In genomic region chr9:14500023-14500915, GRCm38 (mm10) we compare ENCODE assay signal across 8 mouse cellular contexts. TPM values are rescaled to one million over a fixed set of nuclear protein-coding genes. Genes with fewer than 3 reads are reported as not detected.
DNase-seq lines count a peak whose midpoint lies in the region; ATAC-seq and TF ChIP-seq lines count a peak whose summit lies in the region.

Gene Kdm4d (minus strand): TSS chr9:14500482.
Gene Cwc15 (plus strand): TSS chr9:14500617.

- no peak for TF ChIP-seq POLR2A in kidney, adult 2 months (IDR thresholded peaks at IDR 0.05; ENCODE audit: low read depth, low read length)
- TF ChIP-seq POLR2A in spleen, adult 2 months (IDR thresholded peaks at IDR 0.05; ENCODE audit: low read depth, low read length): peak; percentile 48; the same call in 1 of the 2 replicates

- TF ChIP-seq CTCF in kidney, adult 2 months (conservative IDR thresholded peaks at IDR 0.05; ENCODE audit: insufficient read depth, insufficient read length, low read depth, low read length): no peak
- TF ChIP-seq CTCF in spleen, adult 2 months (IDR thresholded peaks at IDR 0.05; ENCODE audit: extremely low read depth, insufficient read depth, insufficient read length, insufficient replicate concordance): no peak

- peak within 1 kb of the TSS; percentile 72 for H3K4me2 ChIP-seq in embryonic facial prominence, embryonic 13.5 days
- H3K4me2 ChIP-seq in limb, embryonic 12.5 days: peak within 1 kb of the TSS; percentile 74
- peak within 1 kb of the TSS; percentile 80 for H3K4me2 ChIP-seq in midbrain, embryonic 15.5 days

- ATAC-seq in embryonic facial prominence, embryonic 13.5 days (ENCODE audit: insufficient number of reproducible peaks, insufficient read depth, low FRiP score, low TSS enrichment, low read depth): peak; percentile 96
- peak; percentile 99 for ATAC-seq in limb, embryonic 12.5 days (ENCODE audit: insufficient number of reproducible peaks, insufficient read depth, low FRiP score, low TSS enrichment, low read depth)
- ATAC-seq in midbrain, embryonic 15.5 days (replicated peaks): peak; percentile 99

- H3K4me3 ChIP-seq in embryonic facial prominence, embryonic 13.5 days: peak within 1 kb of the TSS; percentile 86
- peak within 1 kb of the TSS; percentile 99 for H3K4me3 ChIP-seq in kidney, adult 2 months (ENCODE audit: insufficient read depth, low read depth, low read length)
- H3K4me3 ChIP-seq in limb, embryonic 12.5 days (replicated peaks): peak within 1 kb of the TSS; percentile 79
- H3K4me3 ChIP-seq in midbrain, embryonic 15.5 days: peak within 1 kb of the TSS; percentile 89
- H3K4me3 ChIP-seq in spleen, adult 2 months (ENCODE audit: extremely low read depth, insufficient read depth, insufficient read length): peak within 1 kb of the TSS; percentile 85

- H3K36me3 ChIP-seq in embryonic facial prominence, embryonic 13.5 days: peaks cover 29% of the 10 kb centered on the region
- H3K36me3 ChIP-seq in kidney, adult 2 months (ENCODE audit: control insufficient read depth, insufficient read depth, low read length): peaks cover 1% of the 10 kb centered on the region; the same call in 1 of the 2 replicates
- peaks cover 32% of the 10 kb centered on the region for H3K36me3 ChIP-seq in limb, embryonic 12.5 days
- peaks cover 22% of the 10 kb centered on the region; the same call in 1 of the 2 replicates for H3K36me3 ChIP-seq in midbrain, embryonic 15.5 days (replicated peaks)
- H3K36me3 ChIP-seq in spleen, adult 2 months (ENCODE audit: control insufficient read depth, insufficient read depth, low read length): peaks cover 19% of the 10 kb centered on the region

- H3K4me1 ChIP-seq in embryonic facial prominence, embryonic 13.5 days: peaks cover 15% of the 10 kb centered on the region
- H3K4me1 ChIP-seq in kidney, adult 2 months (ENCODE audit: control insufficient read depth, insufficient read depth, low read length): no peaks in the 10 kb centered on the region
- peaks cover 5% of the 10 kb centered on the region for H3K4me1 ChIP-seq in limb, embryonic 12.5 days (replicated peaks)
- H3K4me1 ChIP-seq in midbrain, embryonic 15.5 days: peaks cover 20% of the 10 kb centered on the region
- H3K4me1 ChIP-seq in spleen, adult 2 months (ENCODE audit: control insufficient read depth, insufficient read depth, insufficient read length): peaks cover 7% of the 10 kb centered on the region

- peak within 1 kb of the TSS; percentile 76 for H3K27ac ChIP-seq in embryonic facial prominence, embryonic 13.5 days
- H3K27ac ChIP-seq in kidney, adult 2 months (ENCODE audit: insufficient read depth, low read depth, low read length): peak within 1 kb of the TSS; percentile 8; the same call in 1 of the 2 replicates
- peak within 1 kb of the TSS; percentile 84 for H3K27ac ChIP-seq in limb, embryonic 12.5 days
- H3K27ac ChIP-seq in midbrain, embryonic 15.5 days: peak within 1 kb of the TSS; percentile 89
- H3K27ac ChIP-seq in spleen, adult 2 months (ENCODE audit: insufficient read depth, low read length): peak within 1 kb of the TSS; percentile 79

- no peaks in the 10 kb centered on the region for H3K9me3 ChIP-seq in embryonic facial prominence, embryonic 13.5 days
- H3K9me3 ChIP-seq in limb, embryonic 12.5 days: no peaks in the 10 kb centered on the region
- H3K9me3 ChIP-seq in midbrain, embryonic 15.5 days: no peaks in the 10 kb centered on the region

- H3K27me3 ChIP-seq in embryonic facial prominence, embryonic 13.5 days: no peaks in the 10 kb centered on the region
- H3K27me3 ChIP-seq in kidney, adult 2 months (replicated peaks; ENCODE audit: control insufficient read depth, insufficient read depth, low read length): no peaks in the 10 kb centered on the region
- no peaks in the 10 kb centered on the region for H3K27me3 ChIP-seq in limb, embryonic 12.5 days
- H3K27me3 ChIP-seq in midbrain, embryonic 15.5 days (replicated peaks): no peaks in the 10 kb centered on the region
- H3K27me3 ChIP-seq in spleen, adult 2 months (ENCODE audit: control insufficient read depth, insufficient read depth, low read length): no peaks in the 10 kb centered on the region

- DNase-seq in 3134 (ENCODE audit: extremely low read depth, insufficient read length, low spot score): peak; percentile 85
- peak; percentile 93 to 94 for DNase-seq in adrenal gland, postnatal 36 days
- DNase-seq in heart, adult 18-20 months: peak; percentile 97 to 98
- peak; percentile 98 for DNase-seq in kidney, adult 2 months
- DNase-seq in spleen, adult 2 months (ENCODE audit: low read depth in 1 of 2, low spot score in 2 of 2): peak; percentile 93 to 98

- H3K9ac ChIP-seq in embryonic facial prominence, embryonic 13.5 days: peak within 1 kb of the TSS; percentile 91
- peak within 1 kb of the TSS; percentile 81 for H3K9ac ChIP-seq in limb, embryonic 12.5 days (replicated peaks)
- peak within 1 kb of the TSS; percentile 80 for H3K9ac ChIP-seq in midbrain, embryonic 15.5 days

- under 1% methylated on average over 59 of the region's 59 CpGs for WGBS in embryonic facial prominence, embryonic 13.5 days
- under 1% methylated on average over 59 of the region's 59 CpGs for WGBS in kidney, adult 2 months
- 1% methylated on average over 59 of the region's 59 CpGs for WGBS in limb, embryonic 12.5 days
- WGBS in midbrain, embryonic 15.5 days: under 1% methylated on average over 59 of the region's 59 CpGs
- WGBS in spleen, adult 2 months: under 1% methylated on average over 59 of the region's 59 CpGs

RNA-seq across cellular contexts. Expression of gene Kdm4d, which starts in this region (rescaled TPM):
- total RNA-seq in adrenal gland, postnatal 36 days (2021): under 1 TPM; 0.23 to 0.53 TPM
- 0.41 and 0.56 TPM in 2 replicates for polyA plus RNA-seq in embryonic facial prominence, embryonic 13.5 days (2015; fragmentation: Nextera tagmentation; extraction: Ambion mirVana)
- not detected for total RNA-seq in heart, adult 18-20 months (2021)
- polyA plus RNA-seq in kidney, adult 2 months (2012; rRNA removed): 0.09 and 0.19 TPM in 2 replicates
- polyA plus RNA-seq in limb, embryonic 12.5 days (2016; fragmentation: Nextera tagmentation; extraction: Ambion mirVana): 0.29 and 0.42 TPM in 2 replicates
- polyA plus RNA-seq in midbrain, embryonic 15.5 days (2015; fragmentation: Nextera tagmentation; extraction: Ambion mirVana): 0.80 and 1.3 TPM in 2 replicates
- 0.27 and 0.33 TPM in 2 replicates for polyA plus RNA-seq in spleen, adult 2 months (2012; rRNA removed)

RNA-seq across cellular contexts. Expression of gene Cwc15, which starts in this region (rescaled TPM):
- total RNA-seq in adrenal gland, postnatal 36 days (2021): 100 to 1,000 TPM; 110 to 143 TPM
- 170 and 176 TPM in 2 replicates for polyA plus RNA-seq in embryonic facial prominence, embryonic 13.5 days (2015; fragmentation: Nextera tagmentation; extraction: Ambion mirVana)
- 10 to 100 TPM; 66.3 to 67.3 TPM for total RNA-seq in heart, adult 18-20 months (2021)
- 14.6 and 20.0 TPM in 2 replicates for polyA plus RNA-seq in kidney, adult 2 months (2012; rRNA removed)
- polyA plus RNA-seq in limb, embryonic 12.5 days (2016; fragmentation: Nextera tagmentation; extraction: Ambion mirVana): 182 and 186 TPM in 2 replicates
- 135 and 142 TPM in 2 replicates for polyA plus RNA-seq in midbrain, embryonic 15.5 days (2015; fragmentation: Nextera tagmentation; extraction: Ambion mirVana)
- polyA plus RNA-seq in spleen, adult 2 months (2012; rRNA removed): 4.4 and 4.6 TPM in 2 replicates

Comparison
In these comparisons a context has a peak if more than half of its experiments do, and no peak if none do; other contexts are left out.
1. Peak in every context shown above with its lines: DNase-seq, ATAC-seq, H3K4me3 ChIP-seq and H3K27ac ChIP-seq.
2. H3K27ac ChIP-seq: peak in every context shown above with its lines; median percentile 89 in midbrain, embryonic 15.5 days; 84 in limb, embryonic 12.5 days; 79 in spleen, adult 2 months; 76 in embryonic facial prominence, embryonic 13.5 days; 8 in kidney, adult 2 months.